Mouse (Mus musculus): ENCODE results near the gene Xpc.

The Xpc gene

DNA sequence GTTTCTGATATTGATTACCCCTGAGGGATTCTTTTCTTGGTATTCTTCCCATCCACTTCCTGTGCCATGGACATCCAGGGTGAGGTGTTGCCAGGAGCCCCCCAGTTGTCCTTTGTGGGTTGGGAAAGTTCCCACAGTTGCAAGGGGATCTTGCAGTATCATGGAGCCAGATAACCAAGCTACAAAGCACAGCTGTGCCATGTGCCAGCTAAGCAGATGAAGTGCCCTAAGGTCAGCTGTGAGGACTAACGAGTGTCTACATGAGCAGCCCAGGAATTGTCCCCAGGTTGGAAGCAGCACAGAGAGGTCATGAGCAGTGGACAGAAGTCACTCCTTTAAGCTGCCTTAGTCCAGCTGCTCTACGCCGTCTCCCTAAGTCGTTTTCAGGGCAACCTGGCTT is 9.9 kb upstream of the Xpc start:
- DNase-seq (ENCODE audit: low read depth, low spot score), result no peak

DNA sequence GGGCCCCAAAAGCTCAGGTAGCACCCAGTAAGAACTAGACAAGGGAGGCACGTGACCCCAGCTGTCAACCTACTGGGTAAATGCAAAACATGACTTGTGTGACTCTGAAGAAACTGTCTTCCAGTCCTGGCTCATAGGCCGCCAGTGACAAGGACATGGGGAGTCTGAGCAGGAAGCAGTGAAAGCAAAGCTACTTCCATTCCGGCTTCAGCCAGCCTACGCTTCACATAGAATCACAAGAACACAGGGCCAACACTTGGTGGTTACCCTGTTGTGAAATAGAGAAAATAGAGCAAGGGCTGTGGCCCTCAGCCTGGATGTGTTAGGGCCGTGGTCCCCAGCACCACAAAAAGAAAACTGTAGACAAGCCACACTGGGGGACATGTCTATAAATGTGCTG is 7.1 kb upstream of the Xpc start:
- DNase-seq (ENCODE audit: low read depth, low spot score), result no peak

DNA sequence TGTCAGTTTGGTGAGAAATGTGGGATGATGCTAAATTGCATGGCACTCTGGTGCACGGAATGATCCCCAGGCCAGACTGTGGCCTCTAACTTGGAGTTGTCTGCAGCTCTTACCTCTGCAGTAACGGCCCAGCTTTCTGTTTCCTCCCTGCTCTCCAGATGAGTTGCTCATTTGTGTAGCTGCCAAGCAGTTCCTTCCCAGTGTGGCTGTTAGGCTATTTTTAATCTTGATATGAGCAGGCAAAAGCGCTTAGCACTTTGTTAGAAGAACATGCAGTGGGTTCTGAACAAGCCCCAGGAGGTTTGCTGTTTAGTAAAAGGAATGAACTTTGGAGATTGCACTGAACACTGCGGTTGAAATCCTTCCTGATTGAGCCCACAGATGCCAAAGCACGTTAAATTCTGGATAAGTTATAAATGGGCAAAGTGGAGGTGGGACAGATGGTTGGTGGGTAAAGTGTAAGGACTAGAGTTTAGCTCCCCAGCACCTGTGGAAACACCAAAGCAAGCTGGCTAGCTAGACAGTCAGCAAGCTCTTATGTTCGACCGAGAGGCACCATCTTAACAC is 2.8 kb upstream of the Xpc start:
- no peak for DNase-seq (ENCODE audit: low read depth, low spot score)

DNA sequence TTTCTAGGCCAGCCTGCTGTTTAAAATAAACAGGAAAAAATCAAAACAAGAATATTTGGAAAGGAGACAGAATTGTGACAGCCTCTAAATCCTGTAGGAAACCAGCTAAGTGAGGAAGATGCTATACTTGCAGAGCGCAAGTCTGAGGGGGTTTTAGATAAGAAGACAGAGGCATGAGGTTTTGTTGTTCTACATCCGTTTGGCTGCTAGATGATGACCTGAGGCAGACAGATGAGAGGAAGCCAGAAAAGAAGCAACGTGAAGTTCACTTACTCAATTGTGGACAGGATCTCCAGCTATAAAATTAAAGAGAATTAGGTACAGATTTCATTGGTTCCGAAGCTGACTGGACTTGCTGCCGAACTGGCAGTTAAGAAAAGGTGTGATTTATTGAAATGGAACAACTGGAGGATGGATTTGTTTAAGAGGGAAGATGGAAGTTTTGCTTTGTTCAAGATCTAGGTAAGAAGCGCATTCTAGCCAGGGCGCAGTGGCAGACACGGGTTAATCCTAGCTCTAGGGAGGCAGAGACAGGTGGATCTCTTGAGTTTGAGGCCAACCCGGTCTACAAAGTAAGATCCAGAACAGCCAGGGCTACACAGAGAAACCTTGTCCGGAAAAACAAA is 838 bp downstream of the Xpc start:
- no peak for DNase-seq (ENCODE audit: low read depth, low spot score)

DNA sequence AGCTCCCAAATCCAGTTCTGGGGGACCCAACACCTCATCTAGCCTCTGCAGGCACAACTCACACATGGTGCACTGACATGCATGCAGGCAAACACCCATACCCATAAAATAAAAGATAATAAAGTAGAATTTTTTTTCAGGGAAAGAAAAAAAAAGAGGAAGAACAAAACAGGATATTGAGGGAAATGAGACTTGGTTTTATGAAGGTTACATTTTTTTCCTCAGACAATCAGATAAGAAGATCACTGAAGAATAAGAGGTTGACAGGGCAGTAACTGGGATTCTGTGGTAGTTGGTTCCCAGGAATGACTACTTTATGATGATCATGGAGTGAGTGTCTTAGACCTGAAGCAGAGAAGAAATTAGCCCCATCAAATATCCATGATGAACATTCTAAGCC is 1.6 kb downstream of the Xpc start:
- no peak for DNase-seq (ENCODE audit: low read depth, low spot score)

DNA sequence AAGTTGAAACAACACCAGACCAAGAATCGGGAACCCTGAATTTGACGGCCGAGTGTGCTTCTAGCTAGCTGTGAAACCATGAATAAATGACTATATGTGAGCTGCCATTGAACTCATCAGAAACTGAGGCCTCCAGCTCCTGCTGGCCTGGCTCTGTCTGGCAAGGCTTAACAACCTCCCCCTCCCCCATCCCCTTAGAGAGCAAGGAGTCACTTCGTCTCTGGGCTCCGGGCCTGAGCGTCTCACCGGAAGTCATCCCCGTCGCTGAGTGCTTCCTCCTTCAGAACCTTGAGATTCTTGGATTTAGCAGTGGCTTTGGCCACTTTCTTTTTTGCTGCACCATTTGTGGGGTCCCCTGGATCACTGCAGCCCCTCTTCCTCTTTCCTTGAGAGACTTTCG is 5.5 kb downstream of the Xpc start:
- peak; percentile 58 for DNase-seq (ENCODE audit: low read depth, low spot score)

DNA sequence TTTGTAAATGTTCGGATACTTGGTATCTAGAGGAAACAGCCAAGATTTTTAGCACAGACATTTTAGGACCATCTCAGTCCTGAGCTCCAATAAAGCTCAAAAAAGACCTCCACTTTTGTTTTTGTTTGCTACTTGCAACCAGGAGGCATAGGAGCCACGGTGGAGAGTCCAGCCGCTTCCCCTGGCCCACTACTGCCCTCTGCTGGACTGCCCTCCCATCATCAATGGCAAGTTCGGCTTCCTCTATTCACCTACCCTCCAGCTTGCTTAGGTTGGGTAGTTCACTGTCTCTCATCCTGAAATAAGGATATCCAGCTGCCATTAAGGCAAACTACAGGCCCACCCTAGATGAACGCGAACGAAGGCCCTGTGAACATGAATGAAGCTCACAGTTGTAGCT is 6.4 kb downstream of the Xpc start:
- peak; percentile 72 for DNase-seq (ENCODE audit: low read depth, low spot score)

DNA sequence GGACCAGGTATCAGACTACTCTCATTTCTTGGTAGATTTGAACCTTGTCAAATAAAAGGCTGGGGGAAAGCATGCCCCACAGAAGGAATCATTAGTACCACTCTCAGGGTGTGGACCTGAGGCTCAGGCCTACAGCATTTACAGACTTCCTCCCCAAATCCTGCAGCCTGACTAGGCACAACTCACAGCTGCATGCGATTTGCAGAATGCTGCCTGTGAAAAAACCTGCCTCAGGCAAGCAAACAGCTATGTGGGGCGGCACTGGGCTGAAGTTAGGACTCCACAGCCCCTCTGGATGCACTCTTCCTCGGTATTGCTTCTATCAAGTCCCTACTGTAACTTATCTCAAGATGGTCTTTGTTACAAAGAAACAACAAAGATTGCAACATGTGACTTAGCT is 7.6 kb downstream of the Xpc start:
- no peak for DNase-seq (ENCODE audit: low read depth, low spot score)

DNA sequence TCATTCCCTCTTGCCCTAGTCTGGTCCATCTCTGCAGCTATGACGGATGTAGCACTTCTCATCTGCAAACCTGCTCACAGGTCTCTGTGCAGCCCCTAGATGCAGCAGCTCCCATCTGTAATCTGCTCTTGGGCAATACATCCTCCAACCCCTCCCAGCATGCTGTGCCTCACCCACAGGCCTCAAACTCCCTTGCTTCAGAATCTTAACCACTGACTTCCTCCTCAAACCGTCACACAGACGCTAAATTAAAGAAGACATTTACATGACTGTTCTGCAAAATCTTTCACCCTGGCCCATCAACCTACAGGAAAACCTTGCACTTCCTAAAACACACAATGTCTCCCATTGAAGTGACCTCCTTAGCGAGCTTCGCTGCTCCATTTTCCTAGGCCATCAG is 9.7 kb downstream of the Xpc start:
- DNase-seq (ENCODE audit: low read depth, low spot score), result no peak

DNA sequence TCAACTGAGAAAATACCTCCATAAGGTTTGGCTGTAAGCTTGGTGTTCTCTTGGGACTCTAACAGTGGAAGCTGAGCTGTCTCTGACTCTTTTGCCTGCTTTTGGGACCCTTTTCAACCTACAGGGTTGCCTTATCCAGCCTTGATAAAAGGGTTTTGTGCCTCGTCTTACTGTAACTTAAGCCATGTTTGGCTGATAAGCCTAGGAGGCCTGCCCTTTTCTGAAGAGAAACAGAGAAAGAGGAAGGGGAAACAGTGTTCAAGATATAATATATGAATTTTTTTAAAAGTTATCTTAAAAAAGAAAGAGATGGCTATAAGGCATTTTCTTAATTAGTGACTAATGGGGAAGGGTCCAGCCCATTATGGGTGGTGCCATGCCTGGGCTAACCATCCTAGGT is 12.4 kb downstream of the Xpc start:
- DNase-seq (ENCODE audit: low read depth, low spot score), result no peak

DNA sequence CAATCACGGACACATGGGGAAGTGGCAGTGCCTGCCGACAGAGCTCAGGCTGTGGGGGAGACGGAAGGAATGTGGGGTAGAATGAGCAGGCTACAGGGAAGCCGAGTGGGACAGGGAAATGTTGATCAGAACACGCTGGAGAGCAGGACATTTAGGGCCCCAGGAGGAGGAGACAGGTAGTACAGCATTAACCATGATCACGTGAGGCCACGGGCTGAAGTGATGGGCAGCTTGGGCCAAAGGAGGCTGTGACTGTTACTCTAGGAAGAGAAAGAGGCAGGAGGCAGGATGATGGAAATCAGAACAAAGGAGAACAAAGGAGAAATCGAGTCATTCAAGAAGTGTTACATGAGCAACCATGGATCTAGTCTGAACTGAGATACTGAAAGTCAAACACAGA is 21.2 kb downstream of the Xpc start:
- DNase-seq (ENCODE audit: low read depth, low spot score), result peak; percentile 29

DNA sequence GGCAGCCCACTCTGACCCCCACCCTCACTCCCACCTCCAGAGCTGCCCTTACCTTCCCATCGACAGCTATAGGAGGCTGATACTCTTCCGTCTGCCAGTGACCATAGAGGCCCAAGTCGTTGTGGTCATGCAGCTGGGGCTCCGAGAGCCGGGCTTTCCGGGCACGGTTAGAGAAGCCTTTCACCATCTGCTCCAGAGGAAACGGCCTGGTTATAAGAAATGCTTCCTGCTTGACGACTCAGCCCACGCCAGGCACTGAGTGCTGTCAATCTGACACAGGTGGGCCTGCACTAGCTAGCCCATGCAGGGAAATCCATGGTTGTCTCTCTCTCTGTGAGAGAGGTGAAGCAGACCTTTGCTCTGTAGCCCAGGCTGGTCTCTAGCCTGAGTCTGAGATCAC is 22.6 kb downstream of the Xpc start:
- no peak for DNase-seq (ENCODE audit: low read depth, low spot score)

DNA sequence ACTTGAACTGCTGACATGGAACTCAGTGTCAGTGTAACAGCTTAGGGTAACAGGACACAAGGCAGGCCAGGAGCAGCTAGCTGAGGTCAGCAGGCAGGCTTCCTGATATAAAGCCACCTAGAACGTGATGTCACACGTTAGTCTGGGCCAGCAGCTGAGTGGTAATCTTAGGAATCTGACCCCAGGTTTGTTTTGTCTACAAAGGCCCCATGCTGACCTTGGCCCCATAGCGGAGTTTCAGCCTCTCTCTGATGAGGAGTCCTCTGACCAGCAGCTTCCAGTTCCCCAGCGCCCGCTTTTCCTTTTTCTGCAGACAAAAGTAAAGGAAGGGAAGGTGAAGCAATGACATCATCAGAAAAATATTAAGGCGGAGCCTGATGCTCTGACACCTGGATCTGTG is 24.7 kb downstream of the Xpc start:
- DNase-seq (ENCODE audit: low read depth, low spot score), result no peak

DNA sequence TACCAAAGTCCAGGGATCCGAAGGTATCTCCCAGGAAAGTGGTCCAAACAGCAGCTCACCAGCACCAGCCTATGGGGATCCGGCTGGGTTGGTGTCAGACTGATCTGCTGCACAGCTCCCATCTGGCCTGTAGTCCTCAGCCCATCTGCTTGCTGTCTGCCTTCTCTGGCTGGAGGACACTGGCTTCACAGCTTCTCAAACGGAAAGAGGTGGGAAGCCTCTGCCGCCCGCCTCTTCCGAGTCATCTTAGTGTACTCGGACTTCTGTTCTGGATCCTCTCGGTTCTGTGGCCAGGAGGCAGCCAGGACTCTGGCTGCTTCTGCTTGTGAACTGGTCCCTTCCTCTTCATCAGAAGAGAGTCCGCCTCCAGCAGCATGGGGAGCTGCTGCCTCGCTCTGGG is 25.8 kb downstream of the Xpc start:
- DNase-seq (ENCODE audit: low read depth, low spot score), result no peak

DNA sequence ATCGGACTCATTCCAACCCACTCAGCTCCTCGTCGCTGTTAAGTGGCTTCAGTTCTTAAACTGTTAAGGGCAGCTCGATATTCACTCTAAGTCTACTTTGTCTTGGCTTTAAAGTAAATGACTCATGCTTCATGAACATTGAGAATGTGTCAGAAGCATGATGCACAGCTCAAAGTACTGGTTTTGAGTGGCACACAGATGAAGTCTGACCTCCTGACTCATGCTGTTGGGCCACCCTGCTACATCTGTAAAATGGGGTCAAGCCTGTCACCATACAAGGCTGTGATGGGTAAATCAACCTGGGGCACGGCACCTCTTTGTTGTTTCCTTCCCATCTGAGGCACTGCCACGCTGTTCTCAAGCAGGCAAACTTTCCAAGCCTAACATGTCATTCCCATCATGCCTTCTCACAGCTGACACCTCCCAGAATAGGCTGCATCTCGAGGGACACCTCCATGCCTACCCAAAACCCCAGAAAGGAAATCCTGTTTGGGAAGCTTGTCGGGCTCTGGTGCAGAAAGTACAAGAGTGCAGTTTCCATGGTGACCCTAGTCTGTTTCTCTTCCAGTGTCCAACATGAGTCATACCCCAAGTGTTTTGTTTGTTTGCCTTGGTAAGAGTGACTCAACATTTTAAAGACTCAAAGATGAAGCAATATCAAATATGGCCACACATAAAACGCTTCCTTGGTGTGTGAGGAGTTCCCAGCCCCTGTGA is 27.0 kb downstream of the Xpc start:
- no peak for DNase-seq (ENCODE audit: low read depth, low spot score)

DNA sequence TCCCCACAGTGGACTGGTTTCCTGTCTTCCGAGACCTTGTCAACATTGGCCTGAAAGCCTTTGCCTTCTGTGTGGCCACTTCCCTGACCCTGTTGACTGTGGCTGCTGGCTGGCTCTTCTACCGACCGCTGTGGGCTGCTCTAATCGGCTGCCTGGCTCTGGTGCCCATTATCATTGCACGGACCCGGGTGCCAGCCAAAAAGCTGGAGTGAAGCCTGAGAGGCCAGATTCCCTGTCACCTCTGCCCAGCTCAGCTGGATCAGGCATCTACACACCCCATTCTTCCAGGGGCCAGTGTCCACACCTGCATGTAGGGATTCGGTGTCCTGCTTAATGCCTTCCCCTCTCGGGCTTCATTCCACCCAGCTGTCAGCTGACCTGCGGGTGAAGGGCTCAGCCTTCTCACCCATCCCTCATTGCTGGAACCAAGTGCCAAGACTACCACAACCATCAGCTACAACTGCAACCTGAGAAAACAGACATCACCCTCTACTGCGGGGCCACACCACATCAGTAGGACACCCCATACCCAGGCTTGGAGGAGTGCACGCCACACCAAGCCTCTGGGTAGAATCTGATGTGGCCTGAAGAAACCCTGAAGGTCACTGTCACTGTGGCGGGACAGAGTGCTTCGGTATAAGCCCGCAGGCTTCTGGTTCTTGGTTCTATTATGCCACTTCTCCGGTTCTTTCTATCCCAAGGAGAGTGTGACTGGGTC is 28.8 kb downstream of the Xpc start:
- no peak for DNase-seq (ENCODE audit: low read depth, low spot score)

DNA sequence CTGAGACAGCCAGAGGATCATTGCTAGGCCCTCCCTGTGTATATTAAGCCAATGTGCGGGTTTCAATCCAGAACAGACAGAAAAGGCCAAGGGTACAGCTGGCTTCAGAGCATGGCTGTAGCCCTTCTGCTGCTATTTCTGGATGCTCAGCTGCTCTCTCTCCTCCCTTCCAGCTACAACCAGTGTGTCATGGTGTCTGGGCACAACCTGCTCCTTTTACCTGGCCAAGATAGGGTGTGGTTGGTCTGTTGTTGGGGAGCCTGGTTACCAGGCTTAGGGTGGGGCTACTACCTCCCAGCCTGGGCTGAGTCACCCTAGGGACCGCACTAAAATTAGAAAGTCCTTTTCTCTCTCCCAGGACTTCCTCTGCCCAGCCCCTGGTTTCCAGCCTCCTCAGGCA is 32.3 kb downstream of the Xpc start:
- DNase-seq (ENCODE audit: low read depth, low spot score), result no peak

DNA sequence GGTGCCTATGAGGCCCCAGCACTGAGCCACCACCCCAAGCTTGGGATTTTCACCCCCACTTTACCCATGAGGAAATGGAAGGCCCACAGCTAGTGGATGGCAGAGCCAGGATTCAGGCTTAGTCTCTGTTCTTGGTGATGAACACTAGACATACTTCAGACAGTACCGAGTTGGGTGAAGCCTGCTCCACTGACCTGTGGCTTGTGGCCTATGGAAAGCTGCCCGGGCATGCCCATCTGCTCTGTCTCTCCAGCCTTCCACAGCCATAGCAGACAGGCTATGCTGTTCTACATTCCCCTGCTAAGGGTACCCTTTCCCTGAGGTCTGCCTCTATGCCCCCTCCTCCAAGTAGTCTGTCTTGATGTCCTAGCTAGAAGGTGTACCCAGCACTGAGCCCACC is 39.1 kb downstream of the Xpc start:
- DNase-seq (ENCODE audit: low read depth, low spot score), result peak; percentile 60

DNA sequence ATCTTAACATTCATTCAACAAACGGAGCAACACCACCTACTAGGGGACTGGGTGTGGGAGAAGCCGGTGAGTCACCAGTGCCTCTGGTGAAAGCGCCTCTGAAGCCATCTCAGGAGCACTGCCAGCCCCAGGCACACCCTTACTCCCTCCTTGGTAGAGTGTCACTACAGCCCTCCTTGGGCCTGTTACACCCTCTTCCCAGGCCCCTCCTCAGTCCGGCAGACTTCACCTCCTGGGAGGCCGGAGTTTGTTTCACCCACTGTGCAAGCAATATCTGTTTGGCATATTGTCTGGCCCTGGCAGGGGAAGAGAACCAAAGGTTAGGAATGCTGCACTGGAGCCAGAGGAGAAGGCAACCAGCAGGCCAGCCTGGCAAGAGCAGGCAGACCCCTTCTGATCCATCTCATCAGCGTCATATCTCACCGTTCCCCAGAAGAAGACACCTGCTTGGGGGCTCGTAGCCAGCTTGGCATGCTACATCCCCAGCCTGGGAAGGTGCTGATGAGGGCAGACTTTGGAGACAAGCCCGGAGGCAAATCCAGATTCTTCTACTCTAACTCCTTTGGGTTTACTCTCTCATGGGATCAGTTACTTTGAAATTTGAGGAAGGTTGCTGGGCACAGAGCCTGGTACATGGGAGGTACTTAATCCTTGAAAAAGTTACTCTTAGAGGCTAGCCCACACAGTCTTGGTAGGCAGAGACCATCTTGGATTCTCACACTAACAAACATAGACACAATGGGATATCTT is 41.1 kb downstream of the Xpc start:
- peak; percentile 32 for DNase-seq (ENCODE audit: low read depth, low spot score)

DNA sequence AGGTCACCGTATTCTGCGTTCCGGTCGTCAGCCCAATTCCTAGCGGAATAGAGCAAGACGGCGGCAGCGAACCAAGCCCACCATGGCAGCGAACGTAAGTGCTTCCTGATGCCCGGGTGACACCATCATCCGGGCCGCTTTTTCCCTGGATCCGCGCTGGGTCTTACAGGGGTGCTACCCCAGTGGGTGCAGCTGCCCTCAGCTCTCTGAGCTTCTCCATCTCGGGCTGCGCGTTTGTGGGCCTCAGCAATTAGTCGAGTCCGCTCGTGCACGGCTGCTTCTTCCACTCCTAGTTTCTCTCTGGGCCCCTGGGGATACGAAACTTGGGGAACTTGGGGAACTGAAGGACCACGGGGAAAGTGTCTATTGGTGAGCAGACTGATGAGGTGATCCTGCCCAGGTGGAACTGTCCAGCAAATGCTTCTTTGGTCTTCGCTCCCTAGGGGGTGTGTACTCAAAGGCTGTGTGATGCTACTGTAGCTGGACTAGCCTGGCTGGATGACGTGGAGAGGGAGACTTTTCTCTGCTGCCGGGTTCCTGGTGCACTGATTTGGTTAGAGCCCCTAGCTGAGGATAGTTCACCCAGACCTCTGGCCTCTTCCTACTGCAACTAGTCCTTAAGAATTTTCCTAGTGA is 41.8 kb downstream of the Xpc start:
- DNase-seq (ENCODE audit: low read depth, low spot score), result peak; percentile 49
